Mouse (Mus musculus) midbrain, postnatal 0 days (tissue): ENCODE measurements around the gene Hdac1. TPM values are rescaled to one million over a fixed set of nuclear protein-coding genes. Genes with fewer than 3 reads are reported as not detected.
A peak's percentile ranks its signal among the peaks of the same experiment; 100 is the strongest.

Source experiments
- ATAC-seq: fragments of 200-750 bp; cut with Nextera tagmentation; 2 replicates; pipeline ENCODE4 v1.8.0; 2017; ENCODE audit warnings: moderate number of reproducible peaks, mild to moderate bottlenecking, moderate TSS enrichment, moderate library complexity; ENCODE audit not compliant: low FRiP score
- DNase-seq: peaks from one replicate; pipeline ENCODE4 v3.0.0-alpha.2; 2015; ENCODE audit warnings: low spot score
- H3K27ac ChIP-seq: fragments of 300-500 bp; sonication (generic); 2 replicates; pipeline ENCODE4 v1.5.1; 2014; ENCODE audit warnings: low read depth, mild to moderate bottlenecking, low read length, mixed read lengths
- H3K27me3 ChIP-seq: fragments of 300-500 bp; sonication (generic); 2 replicates; pipeline ENCODE4 v1.6.1; 2014; ENCODE audit warnings: low read length, control low read depth, mixed read lengths; ENCODE audit not compliant: insufficient read depth
- H3K36me3 ChIP-seq: fragments of 300-500 bp; sonication (generic); 2 replicates; pipeline ENCODE4 v1.6.1; 2014; ENCODE audit warnings: low read length, control low read depth, mixed read lengths; ENCODE audit not compliant: insufficient read depth
- H3K4me1 ChIP-seq: fragments of 300-500 bp; sonication (generic); 2 replicates; pipeline ENCODE4 v1.6.1; 2014; ENCODE audit warnings: mild to moderate bottlenecking, control low read depth, antibody characterized with exemption, low read length, mixed read lengths; ENCODE audit not compliant: insufficient read depth
- H3K4me2 ChIP-seq: fragments of 300-500 bp; sonication (generic); 2 replicates; pipeline ENCODE4 v1.6.1; 2014; ENCODE audit warnings: low read depth, mild to moderate bottlenecking, low read length, mixed read lengths; ENCODE audit not compliant: poor library complexity, severe bottlenecking
- H3K4me3 ChIP-seq: fragments of 300-500 bp; sonication (generic); 2 replicates; pipeline ENCODE4 v1.5.1; 2014; ENCODE audit warnings: low read depth, mild to moderate bottlenecking, low read length, moderate library complexity
- H3K9ac ChIP-seq: fragments of 300-500 bp; sonication (generic); replicated peaks from 2 replicates; pipeline ENCODE4 v1.6.1; 2014; ENCODE audit warnings: mild to moderate bottlenecking, low read length, moderate library complexity, mixed read lengths; ENCODE audit not compliant: poor library complexity, severe bottlenecking
- H3K9me3 ChIP-seq: fragments of 300-500 bp; sonication (generic); 2 replicates; pipeline ENCODE4 v1.6.1; 2016; ENCODE audit warnings: low read length, control low read depth
- CTCF ChIP-seq: IDR thresholded peaks from 2 replicates; pipeline ENCODE4 v1.5.1; 2016; ENCODE audit warnings: antibody characterized with exemption, mild to moderate bottlenecking
- WGBS: fragments of 180-500 bp; shearing (Covaris S2); extraction: QIAGEN DNeasy Blood & Tissue Kit; methylation state at CpG from one replicate; pipeline ENCODE4 v1.1.7; 2014; 5-methylcytosine and 5-hydroxymethylcytosine counted together
- polyA plus RNA-seq: library from polyadenylated mRNA; unstranded; fragments of >200 nt; fragmentation: Nextera tagmentation; extraction: Ambion mirVana; gene quantifications from 2 replicates; pipeline ENCODE4 v1.2.1, GENCODE M21; 2015
- total RNA-seq: library from RNA; depleted of rRNA; stranded (reverse); fragments of >200 nt; gene quantifications from 2 replicates; pipeline ENCODE4 v1.2.3, GENCODE M21; 2014

Hdac1 gene
- total and polyA plus RNA-seq, 2 experiments from 2014 or later, result 28.3 to 48.4 TPM

DNA sequence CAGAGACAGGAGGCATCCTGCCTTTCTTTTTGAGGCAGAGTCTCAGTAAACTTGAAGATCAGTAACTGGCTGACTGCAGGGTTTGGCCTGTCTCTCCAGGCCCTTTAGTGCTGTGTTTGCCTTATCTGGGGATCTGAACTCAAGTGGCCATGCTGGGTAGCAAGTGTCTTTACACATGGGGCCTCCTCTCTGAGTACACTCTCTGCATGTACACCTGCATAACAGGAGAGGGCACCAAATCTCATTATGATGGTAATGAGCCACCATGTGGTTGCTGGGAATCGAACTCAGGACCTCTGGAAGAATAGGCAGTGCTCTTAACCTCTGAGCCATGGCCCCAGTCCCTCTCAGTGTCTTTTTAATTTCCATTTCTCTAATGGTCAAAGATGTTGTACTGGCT lies 39.7 kb upstream of the Hdac1 start:
- DNase-seq, result no peak
- Histone ChIP-seq H3K4me1 (peaks cover 4% of the 10 kb centered on the region; the same call in 1 of the 2 replicates), H3K4me2 (no peak overlapping the region), H3K27ac (no peak overlapping the region), H3K9ac (no peak overlapping the region), H3K36me3 (no peaks in the 10 kb centered on the region), H3K4me3 (no peak overlapping the region), H3K27me3 (no peaks in the 10 kb centered on the region; the same call in 1 of the 2 replicates), H3K9me3 (no peaks in the 10 kb centered on the region)
- 76% methylated on average over 1 of the region's 1 CpGs for whole genome bisulfite sequencing
- TF ChIP-seq CTCF, result no peak
- no peak for ATAC-seq

DNA sequence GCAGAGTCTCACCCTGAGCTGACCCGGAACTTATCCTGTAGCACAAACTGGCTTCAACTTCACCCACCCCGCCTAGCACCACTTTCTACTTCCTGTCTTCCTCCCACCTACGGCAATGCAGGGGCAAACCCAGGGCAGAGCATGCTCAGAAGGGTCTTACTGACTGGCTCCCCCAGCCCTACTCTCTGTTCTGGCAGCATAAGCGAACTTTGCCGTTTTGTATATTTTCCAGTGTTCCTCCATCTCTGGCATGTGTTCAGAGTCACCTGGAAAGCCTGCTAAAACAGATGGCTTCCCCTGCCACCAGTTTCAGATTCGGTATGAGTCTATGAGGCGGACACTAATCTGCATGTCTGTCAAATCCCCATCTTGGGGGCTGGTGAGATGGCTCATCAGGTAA lies 37.8 kb upstream of the Hdac1 start:
- Histone ChIP-seq H3K9ac (no peak overlapping the region), H3K9me3 (no peaks in the 10 kb centered on the region), H3K4me1 (peaks cover 7% of the 10 kb centered on the region; the same call in 1 of the 2 replicates), H3K36me3 (no peaks in the 10 kb centered on the region), H3K4me3 (no peak overlapping the region), H3K27ac (no peak overlapping the region), H3K27me3 (no peaks in the 10 kb centered on the region; the same call in 1 of the 2 replicates), H3K4me2 (no peak overlapping the region)
- no peak for TF ChIP-seq CTCF
- DNase-seq (peak; percentile 50), ATAC-seq (no peak)
- WGBS, result 77% methylated on average over 7 of the region's 7 CpGs

- no peak within 1 kb of the TSS for H3K9ac ChIP-seq
- ATAC-seq, result no peak
- no peak for TF ChIP-seq CTCF
- H3K9me3 ChIP-seq, result no peaks in the 10 kb centered on the region
- no peak for DNase-seq
- no peaks in the 10 kb centered on the region for H3K36me3 ChIP-seq
- H3K4me2 ChIP-seq, result no peak within 1 kb of the TSS
- H3K27me3 ChIP-seq, result no peaks in the 10 kb centered on the region; the same call in 1 of the 2 replicates
- 0 out of 2 replicates have a peak, but pooled peaks cover 3% of the 10 kb centered on the region for H3K4me1 ChIP-seq
- 92% methylated on average over 5 of the region's 5 CpGs for whole genome bisulfite sequencing
- no peak within 1 kb of the TSS for H3K27ac ChIP-seq
- no peak within 1 kb of the TSS for H3K4me3 ChIP-seq
Measured at GRCm38 (mm10) chr4:129578466-129578865, 36.0 kb upstream of the Hdac1 start, which contains the start of gene Fam167b. Gene Fam167b (minus strand): TSS chr4:129578549.

GRCm38 (mm10) chr4:129577688-129578087 lies 35.2 kb upstream of the Hdac1 start:
- TF ChIP-seq CTCF, result no peak
- Histone ChIP-seq H3K27me3 (no peaks in the 10 kb centered on the region; the same call in 1 of the 2 replicates), H3K4me1 (0 out of 2 replicates have a peak, but pooled peaks cover 3% of the 10 kb centered on the region), H3K36me3 (no peaks in the 10 kb centered on the region), H3K9me3 (no peaks in the 10 kb centered on the region), H3K4me3 (no peak overlapping the region), H3K9ac (no peak overlapping the region), H3K27ac (no peak overlapping the region), H3K4me2 (no peak overlapping the region)
- 81% methylated on average over 7 of the region's 7 CpGs for WGBS
- ATAC-seq (no peak), DNase-seq (no peak)

DNA sequence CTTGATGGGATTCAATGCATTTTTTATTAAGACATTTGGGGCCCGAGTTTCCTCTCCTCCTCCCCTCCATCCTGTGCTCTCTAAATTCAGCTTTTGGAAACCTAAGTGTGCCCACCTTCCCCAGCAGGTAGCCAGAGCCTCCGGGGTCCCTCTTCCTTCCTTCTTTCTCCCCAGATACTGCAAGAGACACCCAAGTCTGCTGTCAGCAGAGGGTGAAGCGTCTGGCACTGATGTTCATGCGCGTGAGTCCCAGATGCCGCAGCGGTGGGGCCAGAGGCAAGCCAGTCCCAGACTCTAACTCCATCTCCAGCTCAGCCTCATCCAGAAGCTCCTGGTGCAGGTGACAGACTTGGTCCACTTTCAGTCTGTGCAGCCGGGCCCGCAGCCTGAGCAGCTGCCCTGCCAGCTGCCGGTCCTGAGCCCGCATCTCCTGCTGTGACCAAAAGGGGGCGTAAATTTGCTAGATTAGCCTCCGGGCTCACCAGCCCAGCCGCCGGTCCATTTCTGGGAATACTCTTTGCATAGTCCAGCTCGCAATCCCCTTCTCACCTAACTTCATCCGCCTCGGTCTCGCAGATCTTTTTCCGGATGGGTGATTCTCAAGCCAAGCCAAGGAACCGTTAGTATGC lies 34.5 kb upstream of the Hdac1 start:
- WGBS, result 21% methylated on average over 21 of the region's 21 CpGs
- ATAC-seq, result no peak

DNA sequence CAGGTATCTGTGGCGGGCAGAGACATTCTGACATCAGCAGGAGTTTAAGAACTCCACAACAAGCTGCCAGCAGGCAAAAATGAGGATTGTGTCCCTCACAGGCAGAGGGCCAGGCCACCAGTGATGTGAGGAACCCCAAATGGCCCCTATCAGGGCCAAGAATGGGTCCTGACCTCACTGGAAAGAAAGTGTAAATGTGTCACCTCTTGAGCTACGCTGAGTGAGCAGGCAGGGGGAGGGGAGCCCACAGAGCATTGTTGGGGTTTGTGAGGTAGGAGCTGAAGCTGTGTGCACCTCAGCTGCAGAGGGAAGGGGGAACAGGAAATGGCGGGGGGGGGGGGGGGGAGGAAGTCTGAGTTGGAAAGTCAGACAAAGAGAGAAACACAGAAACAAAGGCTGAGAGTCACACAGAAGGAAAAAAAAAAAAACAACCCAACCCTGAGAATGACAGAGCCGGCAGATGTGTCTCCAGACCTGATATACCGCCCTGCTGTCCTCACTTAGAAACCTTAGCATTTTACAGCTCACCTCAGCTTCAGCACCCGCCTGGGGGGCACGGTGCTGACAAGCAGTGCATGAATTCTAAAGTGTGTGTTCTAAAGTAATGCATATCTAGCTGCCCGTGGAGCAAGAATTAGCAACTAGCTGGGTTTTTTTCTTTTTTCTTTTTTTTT lies 32.8 kb upstream of the Hdac1 start:
- Histone ChIP-seq H3K4me2 (no peak overlapping the region), H3K36me3 (no peaks in the 10 kb centered on the region), H3K9ac (no peak overlapping the region), H3K27ac (no peak overlapping the region), H3K9me3 (no peaks in the 10 kb centered on the region), H3K4me3 (no peak overlapping the region), H3K27me3 (no peaks in the 10 kb centered on the region; the same call in 1 of the 2 replicates), H3K4me1 (0 out of 2 replicates have a peak, but pooled peaks cover 3% of the 10 kb centered on the region)
- no peak for TF ChIP-seq CTCF
- no peak for ATAC-seq
- no peak for DNase-seq
- 68% methylated on average over 7 of the region's 8 CpGs for WGBS

More for the DNA sequence above, 34.5 kb upstream of the Hdac1 start:
- H3K27ac ChIP-seq, result no peak overlapping the region
- H3K27me3 ChIP-seq, result no peaks in the 10 kb centered on the region; the same call in 1 of the 2 replicates
- peak; percentile 57 for TF ChIP-seq CTCF
- 0 out of 2 replicates have a peak, but pooled peaks cover 3% of the 10 kb centered on the region for H3K4me1 ChIP-seq
- no peak overlapping the region for H3K4me2 ChIP-seq
- no peak overlapping the region for H3K4me3 ChIP-seq
- no peaks in the 10 kb centered on the region for H3K36me3 ChIP-seq
- 0 out of 2 replicates have a peak overlapping the region, but pooled peaks have one; percentile 8 for H3K9ac ChIP-seq
- H3K9me3 ChIP-seq, result no peaks in the 10 kb centered on the region
- DNase-seq, result peak; percentile 73
